Mouse (Mus musculus) mammary gland, adult 2 months (tissue): ENCODE measurements around the gene Lag3. TPM values are rescaled to one million over a fixed set of nuclear protein-coding genes. Genes with fewer than 3 reads are reported as not detected.

Experiments used
- polyA plus RNA-seq: library from polyadenylated mRNA; depleted of rRNA; stranded (reverse); fragments of >200 nt; gene quantifications from 2 replicates; pipeline ENCODE4 v1.2.3, GENCODE M21; 2012; ENCODE audit warnings: low replicate concordance; rRNA removed

The Lag3 gene
- 9.6 and 17.2 TPM in 2 replicates for polyA plus RNA-seq

GRCm38 (mm10) chr6:124911533-124912218, at the start of gene Lag3:
Gene Lag3, minus strand, starts transcription at chr6:124911705.

GRCm38 (mm10) chr6:124930754-124931524, 19.4 kb upstream of the Lag3 start, which contains the start of gene Mlf2:
Gene Mlf2, plus strand, starts transcription at chr6:124931386.

GRCm38 (mm10) chr6:124919695-124920317, 8.3 kb upstream of the Lag3 start, which contains the start of gene Ptms:
Gene Ptms, minus strand, starts transcription at chr6:124920103.

GRCm38 (mm10) chr6:124887986-124888385, 23.5 kb downstream of the Lag3 start, which contains the start of gene Cd4:
Gene Cd4, minus strand, starts transcription at chr6:124888221.

GRCm38 (mm10) chr6:124863658-124864298, 47.7 kb downstream of the Lag3 start, which contains the start of gene Gpr162:
Gene Gpr162, minus strand, starts transcription at chr6:124863983.

GRCm38 (mm10) chr6:124856916-124857839, 54.3 kb downstream of the Lag3 start, which contains the start of gene P3h3:
Gene P3h3, minus strand, starts transcription at chr6:124857752.

Other genes with a start within 250 kb of the Lag3 start
- 150 and 207 TPM in 2 replicates for gene Lpcat3, start 248.7 kb downstream of the Lag3 start, polyA plus RNA-seq
- gene Emg1, start 199.5 kb downstream of the Lag3 start, polyA plus RNA-seq, result 37.9 and 58.8 TPM in 2 replicates
- 115 and 126 TPM in 2 replicates for gene Phb2, start 199.4 kb downstream of the Lag3 start, polyA plus RNA-seq
- gene Ptpn6, start 173.0 kb downstream of the Lag3 start, polyA plus RNA-seq, result 82.7 and 124 TPM in 2 replicates
- gene Grcc10, start 170.3 kb downstream of the Lag3 start, polyA plus RNA-seq, result 242 and 257 TPM in 2 replicates
- gene Gm45234, start 155.7 kb downstream of the Lag3 start, polyA plus RNA-seq, result not detected in 2 replicates
- 25.6 and 59.6 TPM in 2 replicates for gene Atn1, start 155.2 kb downstream of the Lag3 start, polyA plus RNA-seq
- 11.8 and 17.7 TPM in 2 replicates for gene Eno2, start 142.0 kb downstream of the Lag3 start, polyA plus RNA-seq
- gene Lrrc23, start 132.0 kb downstream of the Lag3 start, polyA plus RNA-seq, result 0.76 and 1.5 TPM in 2 replicates
- 16.4 and 26.4 TPM in 2 replicates for gene Spsb2, start 103.0 kb downstream of the Lag3 start, polyA plus RNA-seq
- 313 and 1,090 TPM in 2 replicates for gene Tpi1, start 97.4 kb downstream of the Lag3 start, polyA plus RNA-seq
- 84.8 and 98.1 TPM in 2 replicates for gene Usp5, start 82.2 kb downstream of the Lag3 start, polyA plus RNA-seq
- gene Cdca3, start 82.2 kb downstream of the Lag3 start, polyA plus RNA-seq, result 7.1 and 9.3 TPM in 2 replicates
- gene Gnb3, start 71.4 kb downstream of the Lag3 start, polyA plus RNA-seq, result 0.55 TPM in 1 of 2 replicates, not detected in the other
- 29.1 and 38.5 TPM in 2 replicates for gene P3h3, start 54.0 kb downstream of the Lag3 start, polyA plus RNA-seq
- gene Gpr162, start 47.7 kb downstream of the Lag3 start, polyA plus RNA-seq, result 1.3 and 2.7 TPM in 2 replicates
- 25.7 and 33.5 TPM in 2 replicates for gene Cd4, start 23.5 kb downstream of the Lag3 start, polyA plus RNA-seq
- gene Ptms, start 8.4 kb upstream of the Lag3 start, polyA plus RNA-seq, result 1,592 and 1,640 TPM in 2 replicates
- gene Mlf2, start 19.7 kb upstream of the Lag3 start, polyA plus RNA-seq, result 328 and 380 TPM in 2 replicates
- 176 and 323 TPM in 2 replicates for gene Cops7a, start 53.8 kb upstream of the Lag3 start, polyA plus RNA-seq
- 5.0 and 7.7 TPM in 2 replicates for gene Pianp, start 85.0 kb upstream of the Lag3 start, polyA plus RNA-seq
- 61.5 and 67.0 TPM in 2 replicates for gene Zfp384, start 97.4 kb upstream of the Lag3 start, polyA plus RNA-seq
- gene Ing4, start 128.1 kb upstream of the Lag3 start, polyA plus RNA-seq, result 37.4 and 67.5 TPM in 2 replicates
- gene Acrbp, start 138.0 kb upstream of the Lag3 start, polyA plus RNA-seq, result 29.9 and 38.8 TPM in 2 replicates
- gene Lpar5, start 156.2 kb upstream of the Lag3 start, polyA plus RNA-seq, result 26.4 and 31.1 TPM in 2 replicates
- gene Chd4, start 184.3 kb upstream of the Lag3 start, polyA plus RNA-seq, result 30.4 and 134 TPM in 2 replicates
- 15.3 and 15.5 TPM in 2 replicates for gene Nop2, start 220.2 kb upstream of the Lag3 start, polyA plus RNA-seq
- 32.1 and 52.1 TPM in 2 replicates for gene Iffo1, start 233.5 kb upstream of the Lag3 start, polyA plus RNA-seq